ENCODE assay signal across 9 mouse cellular contexts in the genomic region with DNA sequence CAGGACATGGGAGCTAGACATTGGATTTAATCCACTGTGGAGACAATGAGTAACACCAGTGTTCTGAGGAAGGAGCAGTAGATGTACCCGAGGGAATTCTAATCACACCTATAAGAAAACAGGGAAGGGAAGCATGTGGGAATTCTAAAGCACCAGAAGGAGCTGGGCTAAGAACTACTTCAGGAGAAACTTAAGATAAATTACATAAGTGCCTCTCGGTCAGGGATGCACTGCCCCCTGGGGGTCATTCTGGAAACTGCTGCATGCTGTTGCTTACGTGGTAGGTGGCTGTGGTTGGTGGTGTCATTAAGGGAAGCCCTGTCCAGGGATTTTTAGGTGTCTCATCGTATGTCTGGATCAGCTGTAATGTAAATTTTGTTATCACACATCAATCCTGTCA. TPM values are rescaled to one million over a fixed set of nuclear protein-coding genes. Genes with fewer than 3 reads are reported as not detected.
A peak's percentile ranks its signal among the peaks of the same experiment; 100 is the strongest.
DNase-seq lines count a peak whose midpoint lies in the region; ATAC-seq and TF ChIP-seq lines count a peak whose summit lies in the region.
"Had no signal": no experiment of that assay in that cellular context is flagged by ENCODE, and none has a peak within 500 bp of the region (broad histone marks: within the 10 kb centered on the region; RNA-seq: fewer than 3 reads in every experiment).

No protein-coding gene starts in this region.

- H3K4me2 ChIP-seq in kidney, postnatal 0 days (ENCODE audit: low read length): no peak overlapping the region
- no peak overlapping the region for H3K4me2 ChIP-seq in liver, embryonic 11.5 days
- H3K4me2 ChIP-seq in neural tube, embryonic 13.5 days: no peak overlapping the region
- H3K4me2 ChIP-seq: embryonic facial prominence, embryonic 15.5 days had no signal

- H3K27ac ChIP-seq in heart, adult 2 months: peak overlapping the region; percentile 27
- no peak overlapping the region for H3K27ac ChIP-seq in kidney, postnatal 0 days
- H3K27ac ChIP-seq in liver, embryonic 11.5 days (ENCODE audit: low read depth, low read length): no peak overlapping the region
- no peak overlapping the region for H3K27ac ChIP-seq in neural tube, embryonic 13.5 days (replicated peaks)
- H3K27ac ChIP-seq: embryonic facial prominence, embryonic 15.5 days had no signal

- H3K4me3 ChIP-seq in heart, adult 2 months: no peak overlapping the region
- H3K4me3 ChIP-seq in kidney, postnatal 0 days (replicated peaks; ENCODE audit: low read depth, low read length): no peak overlapping the region
- no peak overlapping the region for H3K4me3 ChIP-seq in liver, embryonic 11.5 days (ENCODE audit: low read depth, low read length)
- H3K4me3 ChIP-seq in neural tube, embryonic 13.5 days: no peak overlapping the region
- H3K4me3 ChIP-seq: embryonic facial prominence, embryonic 15.5 days had no signal

- intact Hi-C loops in heart, adult 2 months (cut with DNase I): loop anchor here (1.0 to 5.0 kb wide), 4 partner anchors 165 to 480 kb away; a partner anchor contains a TSS

- WGBS in heart, adult 2 months: 19% methylated on average over 4 of the region's 4 CpGs
- 16% methylated on average over 4 of the region's 4 CpGs for WGBS in kidney, postnatal 0 days
- 16% methylated on average over 4 of the region's 4 CpGs for WGBS in liver, embryonic 11.5 days
- WGBS in neural tube, embryonic 13.5 days: 14% methylated on average over 4 of the region's 4 CpGs

- TF ChIP-seq CTCF in heart, adult 2 months (IDR thresholded peaks at IDR 0.05): peak; percentile 100
- peak; percentile 91 for TF ChIP-seq CTCF in kidney, postnatal 0 days (IDR thresholded peaks at IDR 0.05; ENCODE audit: low read depth)

- peak; percentile 90 to 92 for DNase-seq in B cell, adult 2 months
- peak; percentile 91 for DNase-seq in adrenal gland, postnatal 10 days
- DNase-seq in embryo, embryonic 9.5 days (ENCODE audit: extremely low spot score): peak; percentile 70
- peak; percentile 73 to 86 for DNase-seq in heart, adult 2 months
- peak; percentile 85 for DNase-seq in kidney, postnatal 0 days (ENCODE audit: low spot score)
- peak; percentile 71 for DNase-seq in liver, embryonic 11.5 days (ENCODE audit: low spot score)
- DNase-seq in testis, postnatal 10 days (ENCODE audit: low spot score): peak; percentile 91

- H3K36me3 ChIP-seq in heart, adult 2 months (ENCODE audit: control insufficient read depth, insufficient read depth, low read length): peaks cover 5% of the 10 kb centered on the region
- H3K36me3 ChIP-seq in kidney, postnatal 0 days (ENCODE audit: insufficient read depth, low read length): no peaks in the 10 kb centered on the region
- no peaks in the 10 kb centered on the region for H3K36me3 ChIP-seq in liver, embryonic 11.5 days (ENCODE audit: control insufficient read depth, insufficient read depth, low read length)
- H3K36me3 ChIP-seq in neural tube, embryonic 13.5 days: no peaks in the 10 kb centered on the region
- H3K36me3 ChIP-seq: embryonic facial prominence, embryonic 15.5 days had no signal

- no peaks in the 10 kb centered on the region; the same call in 1 of the 2 replicates for H3K4me1 ChIP-seq in heart, adult 2 months (ENCODE audit: control insufficient read depth, insufficient read depth, low read length)
- no peaks in the 10 kb centered on the region for H3K4me1 ChIP-seq in kidney, postnatal 0 days (replicated peaks; ENCODE audit: insufficient read depth, low read length)
- H3K4me1 ChIP-seq in liver, embryonic 11.5 days (replicated peaks; ENCODE audit: control insufficient read depth, insufficient read depth, low read length): no peaks in the 10 kb centered on the region
- no peaks in the 10 kb centered on the region for H3K4me1 ChIP-seq in neural tube, embryonic 13.5 days (replicated peaks)
- H3K4me1 ChIP-seq: embryonic facial prominence, embryonic 15.5 days had no signal

- no peaks in the 10 kb centered on the region for H3K79me2 ChIP-seq in heart, adult 2 months (replicated peaks; ENCODE audit: control insufficient read depth, insufficient read depth, low read length)

- no peaks in the 10 kb centered on the region for H3K9me3 ChIP-seq in kidney, postnatal 0 days (replicated peaks; ENCODE audit: low read length)
- H3K9me3 ChIP-seq in liver, embryonic 11.5 days (ENCODE audit: control insufficient read depth, low read length): no peaks in the 10 kb centered on the region
- H3K9me3 ChIP-seq in neural tube, embryonic 13.5 days: no peaks in the 10 kb centered on the region
- H3K9me3 ChIP-seq: embryonic facial prominence, embryonic 15.5 days had no signal

- no peak overlapping the region for H3K9ac ChIP-seq in heart, adult 2 months (ENCODE audit: low read depth, low read length)
- no peak overlapping the region for H3K9ac ChIP-seq in kidney, postnatal 0 days (ENCODE audit: low read depth, low read length)
- H3K9ac ChIP-seq in liver, embryonic 11.5 days (ENCODE audit: low read depth, low read length): no peak overlapping the region
- no peak overlapping the region for H3K9ac ChIP-seq in neural tube, embryonic 13.5 days
- H3K9ac ChIP-seq: embryonic facial prominence, embryonic 15.5 days had no signal

- no peak for ATAC-seq in kidney, postnatal 0 days (replicated peaks; ENCODE audit: low FRiP score, low read depth)
- ATAC-seq in liver, embryonic 11.5 days (replicated peaks; ENCODE audit: low FRiP score): peak; percentile 43; the same call in 1 of the 2 replicates
- 0 out of 2 replicates have a peak, but pooled peaks have one; percentile 15 for ATAC-seq in neural tube, embryonic 13.5 days (ENCODE audit: low read depth)

- H3K27me3 ChIP-seq in heart, adult 2 months (ENCODE audit: control insufficient read depth, insufficient read depth, low read length): no peaks in the 10 kb centered on the region
- H3K27me3 ChIP-seq in kidney, postnatal 0 days (ENCODE audit: insufficient read depth, low read length): no peaks in the 10 kb centered on the region
- no peaks in the 10 kb centered on the region for H3K27me3 ChIP-seq in liver, embryonic 11.5 days (replicated peaks; ENCODE audit: control insufficient read depth, insufficient read depth, low read length)
- H3K27me3 ChIP-seq in neural tube, embryonic 13.5 days: no peaks in the 10 kb centered on the region
- H3K27me3 ChIP-seq: embryonic facial prominence, embryonic 15.5 days had no signal

- TF ChIP-seq EP300 in heart, adult 2 months (IDR thresholded peaks at IDR 0.05; ENCODE audit: insufficient read depth, low read depth, low read length): peak; percentile 82

- no peak for TF ChIP-seq POLR2A in heart, adult 2 months (IDR thresholded peaks at IDR 0.05; ENCODE audit: insufficient read depth, low read depth, low read length)

RNA-seq across cellular contexts. Expression of a gene that starts 19.0 kb away (rescaled TPM):
- total RNA-seq in adrenal gland, postnatal 10 days (2021): not detected
- total RNA-seq in heart, adult 2 months (2021): not detected
- not detected in 2 replicates for polyA plus RNA-seq in heart, adult 2 months (2012; rRNA removed)
- polyA plus RNA-seq in kidney, postnatal 0 days (2015; fragmentation: Nextera tagmentation; extraction: Ambion mirVana): not detected in 2 replicates
- polyA plus RNA-seq in liver, embryonic 11.5 days (2014; fragmentation: Nextera tagmentation; extraction: Ambion mirVana): not detected in 2 replicates
- polyA plus RNA-seq in neural tube, embryonic 13.5 days (2015; fragmentation: Nextera tagmentation; extraction: Ambion mirVana): not detected in 2 replicates
- polyA plus RNA-seq: embryonic facial prominence, embryonic 15.5 days had no signal
